Mouse (Mus musculus) monocyte, adult 59 days (primary cell): ENCODE data around the gene Zfp747. TPM values are rescaled to one million over a fixed set of nuclear protein-coding genes. Genes with fewer than 3 reads are reported as not detected.

Experiments used
- total RNA-seq, 2 experiments: library from RNA; stranded (reverse); gene quantifications; one replicate each; pipeline ENCODE4 v1.2.4; 2023

Zfp747 gene
- total RNA-seq = 1 to 10 TPM; 8.8 to 9.0 TPM

GRCm38 (mm10) chr7:127375271-127376245 is at the start of gene Zfp747:
Zfp747 (minus strand) TSS chr7:127376050.

GRCm38 (mm10) chr7:127421388-127422191 is 45.7 kb upstream of the Zfp747 start, which contains the start of gene Zfp688:
Zfp688 (minus strand) TSS chr7:127422068.

GRCm38 (mm10) chr7:127406002-127406987 is 30.4 kb upstream of the Zfp747 start, which contains the start of gene Zfp764:
Zfp764 (minus strand) TSS chr7:127406822.

GRCm38 (mm10) chr7:127393157-127393943 is 17.5 kb upstream of the Zfp747 start, which contains the start of gene E430018J23Rik:
E430018J23Rik (minus strand) TSS chr7:127393629.

GRCm38 (mm10) chr7:127386641-127387392 is 11.0 kb upstream of the Zfp747 start, which contains the start of gene 9130019O22Rik:
9130019O22Rik (minus strand) TSS chr7:127387166.

GRCm38 (mm10) chr7:127345512-127346325 is 30.1 kb downstream of the Zfp747 start, which contains the start of gene Zfp768:
Zfp768 (minus strand) TSS chr7:127345589.

Other genes with a start within 250 kb of the Zfp747 start
- 100 to 1,000 TPM; 289 to 346 TPM for gene Spn, start 238.2 kb downstream of the Zfp747 start, total RNA-seq
- gene Cd2bp2, start 180.0 kb downstream of the Zfp747 start, total RNA-seq = 10 to 100 TPM; 52.2 to 60.9 TPM
- gene Tbc1d10b, start 167.6 kb downstream of the Zfp747 start, total RNA-seq = 100 to 1,000 TPM in 1 of 2 experiments, 10 to 100 TPM in 1; 94.8 to 106 TPM
- not detected for gene Mylpf, start 167.2 kb downstream of the Zfp747 start, total RNA-seq
- 1 to 10 TPM; 4.5 TPM for gene Zfp553, start 143.0 kb downstream of the Zfp747 start, total RNA-seq
- 1 to 10 TPM; 5.4 to 5.5 TPM for gene Sept1, start 142.9 kb downstream of the Zfp747 start, total RNA-seq
- 1 to 10 TPM; 7.0 to 8.8 TPM for gene Zfp771, start 131.8 kb downstream of the Zfp747 start, total RNA-seq
- 10 to 100 TPM; 15.2 to 17.6 TPM for gene Dctpp1, start 115.3 kb downstream of the Zfp747 start, total RNA-seq
- gene Sephs2, start 102.0 kb downstream of the Zfp747 start, total RNA-seq = 10 to 100 TPM; 66.0 to 73.4 TPM
- gene Itgal, start 79.8 kb downstream of the Zfp747 start, total RNA-seq = 100 to 1,000 TPM; 900 to 916 TPM
- gene Zfp768, start 30.5 kb downstream of the Zfp747 start, total RNA-seq = 1 to 10 TPM; 6.1 to 7.0 TPM
- gene 9130019O22Rik, start 11.1 kb upstream of the Zfp747 start, total RNA-seq = 1 to 10 TPM; 2.4 TPM
- 1 to 10 TPM; 1.7 to 2.9 TPM for gene E430018J23Rik, start 17.6 kb upstream of the Zfp747 start, total RNA-seq
- 1 to 10 TPM; 5.4 to 6.3 TPM for gene Zfp764, start 30.8 kb upstream of the Zfp747 start, total RNA-seq
- gene Zfp688, start 46.0 kb upstream of the Zfp747 start, total RNA-seq = 10 to 100 TPM in 1 of 2 experiments, 1 to 10 TPM in 1; 7.4 to 15.1 TPM
- 1 to 10 TPM; 2.3 to 3.3 TPM for gene Zfp689, start 73.1 kb upstream of the Zfp747 start, total RNA-seq
- 100 to 1,000 TPM; 125 to 128 TPM for gene Prr14, start 83.6 kb upstream of the Zfp747 start, total RNA-seq
- gene Fbrs, start 103.1 kb upstream of the Zfp747 start, total RNA-seq = 100 to 1,000 TPM; 278 to 299 TPM
- 100 to 1,000 TPM; 120 to 128 TPM for gene Srcap, start 135.9 kb upstream of the Zfp747 start, total RNA-seq
- 10 to 100 TPM; 21.9 to 24.4 TPM for gene Gm42715, start 143.5 kb upstream of the Zfp747 start, total RNA-seq
- not detected for gene Tmem265, start 185.3 kb upstream of the Zfp747 start, total RNA-seq
- 10 to 100 TPM; 83.2 to 90.2 TPM for gene Phkg2, start 197.3 kb upstream of the Zfp747 start, total RNA-seq
- 1 to 10 TPM in 1 of 2 experiments, not detected in 1; 1.2 TPM for gene Ccdc189, start 212.5 kb upstream of the Zfp747 start, total RNA-seq
- gene Rnf40, start 212.7 kb upstream of the Zfp747 start, total RNA-seq = 10 to 100 TPM; 70.9 to 74.4 TPM
- 1 to 10 TPM; 4.9 to 6.7 TPM for gene Zfp629, start 239.7 kb upstream of the Zfp747 start, total RNA-seq